Mouse (Mus musculus) left cerebral cortex, adult 2 months (tissue): ENCODE results near the gene Rab7b. TPM values are rescaled to one million over a fixed set of nuclear protein-coding genes. Genes with fewer than 3 reads are reported as not detected.

Experiments
- DNase-seq, 2 experiments: peaks; one replicate each; pipeline ENCODE4 v3.0.0; 2021 to 2022; ENCODE audit warnings: low spot score in 2 of 2, mixed read lengths in 1 of 2; ENCODE audit errors: extremely low spot score in 1 of 2
- H3K27ac ChIP-seq: fragments of 200-600 bp; 2 replicates; pipeline ENCODE4 v1.8.1; 2022
- H3K4me3 ChIP-seq: fragments of 200-600 bp; 2 replicates; pipeline ENCODE4 v1.8.1; 2022
- CTCF ChIP-seq: fragments of 200-600 bp; IDR thresholded peaks from 2 replicates; pipeline ENCODE4 v1.8.1; 2022; ENCODE audit warnings: antibody characterized with exemption, mild to moderate bottlenecking, moderate library complexity
- intact Hi-C: fragments of 180-260 bp; cut with DNase I; formaldehyde crosslinking; loops from one replicate; pipeline ENCODE4 v1.15.1; 2025
- long read RNA-seq, 2 experiments: library from polyadenylated mRNA; stranded (forward); transcript quantifications; one replicate each; pipeline ENCODE4 v2.0.0; 2021; ENCODE audit warnings: borderline mapping rate in 2 of 2
- total RNA-seq, 2 experiments: library from RNA; stranded (reverse); gene quantifications; 2 replicates each; pipeline ENCODE4 v1.2.3; 2021

Gene Rab7b
- total RNA-seq, result 1 to 10 TPM; 1.6 to 1.9 TPM
- long read RNA-seq, experiment 1, partial matches to known transcripts, result 0 of 2 reads
- long read RNA-seq, experiment 1, other reads (novel, unspliced or antisense), result 1 of 2 reads
- long read RNA-seq, experiment 2, full-length matches to known transcripts, result 1 of 2 reads
- long read RNA-seq, experiment 2, partial matches to known transcripts, result 0 of 2 reads
- long read RNA-seq, experiment 2, other reads (novel, unspliced or antisense), result 1 of 2 reads

DNA sequence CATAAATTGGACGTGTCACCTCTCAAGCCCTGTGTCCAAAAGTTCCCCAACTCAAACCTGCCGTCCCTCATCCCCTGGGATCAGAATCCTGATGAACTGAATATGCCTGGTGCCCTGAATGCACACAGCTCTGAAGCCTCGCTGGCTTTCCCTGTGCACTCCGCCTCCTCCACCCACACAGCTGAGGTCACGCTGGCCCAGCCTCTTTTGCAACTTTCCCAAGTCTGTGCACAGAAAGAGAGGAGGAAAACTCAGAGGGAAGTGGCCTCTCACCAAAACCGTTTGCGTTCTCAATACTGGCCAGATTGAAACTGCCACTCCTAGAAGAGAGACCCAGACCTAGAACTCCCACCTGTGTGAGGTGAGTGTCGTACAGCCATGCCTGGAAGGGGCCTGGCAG, at the start of gene Rab7b:
Gene Rab7b (plus strand): TSS at position 221 of the 400 bp plus-strand sequence.
- no peak for DNase-seq
- no peak for TF ChIP-seq CTCF
- H3K4me3 ChIP-seq, result no peak within 1 kb of the TSS
- intact Hi-C loops, result no loop called here
- H3K27ac ChIP-seq, result no peak within 1 kb of the TSS

DNA sequence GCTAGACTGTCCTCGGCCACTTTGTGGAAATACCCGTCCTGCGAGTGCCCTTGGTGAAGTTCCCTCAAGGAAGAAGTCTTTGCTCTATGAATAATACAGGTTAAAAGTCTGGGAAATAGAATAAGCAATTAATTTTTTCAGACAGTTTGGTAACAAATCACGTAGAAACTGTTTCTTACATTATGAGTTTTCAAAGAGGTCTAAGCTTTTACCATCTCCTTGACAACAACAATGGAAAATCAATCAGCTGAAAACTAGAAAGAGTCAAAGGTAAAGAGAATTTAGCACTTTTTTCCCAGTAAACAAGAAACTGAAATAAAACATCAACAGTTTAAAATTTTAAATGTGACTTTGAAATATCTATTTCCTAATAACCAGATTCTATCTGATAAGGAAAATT, 48.4 kb upstream of the Rab7b start:
- TF ChIP-seq CTCF, result no peak
- DNase-seq, result no peak
- intact Hi-C loops, result no loop called here
- H3K27ac ChIP-seq, result no peak overlapping the region
- H3K4me3 ChIP-seq, result no peak overlapping the region

DNA sequence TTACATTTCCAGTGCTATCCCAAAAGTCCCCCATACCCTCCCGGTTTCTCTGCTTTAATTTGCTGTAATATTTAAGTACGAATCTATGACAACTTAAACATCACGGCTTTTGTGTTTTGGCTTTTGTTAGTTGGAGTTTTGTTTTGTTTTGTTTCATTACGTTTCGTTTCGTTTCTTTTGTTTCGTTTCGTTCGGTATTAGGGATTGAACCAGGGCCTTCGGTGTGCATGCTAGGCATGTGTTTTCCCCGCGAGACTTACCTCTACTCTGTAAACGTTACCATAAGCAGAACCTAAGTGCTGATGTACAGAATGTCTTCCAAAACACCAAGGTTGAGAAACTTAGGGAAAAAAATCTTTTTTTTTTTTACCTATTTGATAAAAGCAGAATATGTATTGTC, 46.9 kb upstream of the Rab7b start:
- no peak overlapping the region for H3K27ac ChIP-seq

DNA sequence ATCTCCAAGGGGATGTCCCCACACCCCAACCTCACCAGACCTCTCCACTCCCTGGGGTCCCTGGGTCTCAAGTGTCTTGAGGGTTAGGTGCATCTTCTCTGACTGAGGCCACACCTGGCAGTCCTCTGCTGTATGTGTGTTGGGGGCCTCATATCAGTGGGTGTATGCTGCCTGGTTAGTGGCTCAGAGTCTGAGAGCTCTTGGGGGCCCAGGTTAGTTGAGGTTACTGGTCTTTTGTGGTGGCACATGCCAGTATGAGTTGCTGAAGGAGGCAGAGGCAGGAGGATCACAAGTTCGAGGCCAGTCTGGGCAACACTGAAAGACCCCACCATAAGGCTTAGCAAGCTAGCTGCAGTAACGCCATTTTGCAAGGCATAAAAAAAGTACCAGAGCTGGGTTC, 46.2 kb upstream of the Rab7b start:
- Histone ChIP-seq H3K4me3 (no peak overlapping the region), H3K27ac (no peak overlapping the region)
- intact Hi-C loops, result no loop called here
- TF ChIP-seq CTCF, result no peak
- no peak for DNase-seq

More for the DNA sequence above, 46.9 kb upstream of the Rab7b start:
- TF ChIP-seq CTCF, result no peak
- DNase-seq, result no peak
- H3K4me3 ChIP-seq, result no peak overlapping the region
- intact Hi-C loops, result no loop called here

DNA sequence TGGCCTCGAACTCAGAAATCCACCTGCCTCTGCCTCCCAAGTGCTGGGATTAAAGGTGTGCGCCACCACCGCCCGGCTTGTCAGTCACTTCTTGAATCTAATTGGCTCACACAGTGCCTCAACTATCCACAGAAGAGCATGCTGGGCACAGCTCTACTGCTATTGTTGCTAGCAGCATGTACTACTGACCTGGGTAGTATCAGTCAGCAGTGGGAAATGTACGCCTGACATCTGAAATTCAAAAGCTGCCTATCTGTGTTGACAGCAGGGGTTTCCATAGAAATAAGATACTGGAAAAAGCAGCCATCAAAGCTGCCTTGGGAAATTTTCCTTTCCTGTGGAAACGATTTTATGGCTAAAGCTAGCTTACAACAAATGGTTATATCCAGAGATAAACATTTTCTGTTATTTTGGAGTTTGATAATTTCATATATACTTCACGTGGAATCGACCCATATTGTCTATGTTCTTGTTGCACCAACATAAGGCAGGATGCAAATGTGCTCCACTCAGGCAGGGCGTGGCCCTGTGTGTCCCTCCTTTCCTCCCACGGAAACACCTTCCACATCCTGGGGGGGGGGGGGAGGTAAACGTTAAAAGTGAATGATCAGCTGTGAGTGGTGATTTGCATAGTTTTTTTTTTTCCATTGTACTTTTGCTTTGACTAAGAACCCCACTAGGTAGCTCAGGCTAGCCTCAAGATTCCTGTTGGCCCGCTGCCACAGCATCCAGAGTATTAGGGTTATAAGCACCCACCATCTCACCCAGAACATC, 35.6 kb upstream of the Rab7b start:
- intact Hi-C loops, result no loop called here
- H3K27ac ChIP-seq, result no peak overlapping the region
- no peak overlapping the region for H3K4me3 ChIP-seq
- DNase-seq, result no peak
- TF ChIP-seq CTCF, result no peak

DNA sequence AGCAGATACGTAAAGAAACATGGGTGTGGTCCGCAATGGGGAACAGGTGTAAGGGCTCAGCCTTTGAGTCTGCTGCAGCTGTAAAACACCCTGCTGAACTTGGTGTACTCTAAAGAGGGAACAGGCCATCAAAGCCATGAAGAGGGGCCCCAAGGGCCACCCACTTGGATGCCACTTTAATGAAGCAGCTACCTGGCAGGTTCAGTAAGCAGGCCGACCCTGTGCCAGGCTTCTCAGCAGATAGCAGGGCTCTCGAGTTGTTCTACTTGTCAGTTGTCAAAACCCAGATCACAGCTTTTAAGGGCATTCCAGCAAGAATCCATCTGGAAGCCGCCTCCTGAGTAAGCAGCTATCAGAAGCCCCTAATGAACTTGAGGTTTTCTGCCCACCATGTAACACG, 32.9 kb upstream of the Rab7b start:
- no peak overlapping the region for H3K4me3 ChIP-seq
- no peak for DNase-seq
- intact Hi-C loops, result loop anchor here (5.0 kb wide), 2 partner anchors 108 to 363 kb away; no protein-coding TSS in a partner anchor
- no peak for TF ChIP-seq CTCF
- H3K27ac ChIP-seq, result no peak overlapping the region

DNA sequence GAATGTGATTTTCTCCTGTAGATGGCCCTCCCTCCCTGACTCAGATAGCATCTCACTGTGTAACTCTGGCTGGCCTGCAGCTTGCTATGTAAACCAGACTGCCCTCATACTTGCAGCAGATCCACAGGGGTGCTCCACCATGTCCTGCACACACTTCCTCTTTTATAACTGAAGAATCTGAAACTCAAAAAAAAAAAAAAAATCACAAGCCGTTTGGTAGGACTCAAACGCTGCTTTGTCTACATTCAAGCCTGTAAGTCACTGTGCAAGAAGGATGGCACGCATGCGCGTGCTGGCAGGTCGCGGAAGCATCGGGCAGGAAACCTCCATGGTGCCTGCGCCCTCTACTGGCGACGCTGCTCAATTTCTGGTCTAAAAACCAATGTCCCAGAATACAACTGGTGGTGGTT, 30.5 kb upstream of the Rab7b start:
- intact Hi-C loops, result loop anchor here (1.0 to 5.0 kb wide), 3 partner anchors 45 to 366 kb away; no protein-coding TSS in a partner anchor
- peak; percentile 88 for DNase-seq
- Histone ChIP-seq H3K27ac (peak overlapping the region; percentile 85), H3K4me3 (peak overlapping the region; percentile 28)
- TF ChIP-seq CTCF, result peak; percentile 94

DNA sequence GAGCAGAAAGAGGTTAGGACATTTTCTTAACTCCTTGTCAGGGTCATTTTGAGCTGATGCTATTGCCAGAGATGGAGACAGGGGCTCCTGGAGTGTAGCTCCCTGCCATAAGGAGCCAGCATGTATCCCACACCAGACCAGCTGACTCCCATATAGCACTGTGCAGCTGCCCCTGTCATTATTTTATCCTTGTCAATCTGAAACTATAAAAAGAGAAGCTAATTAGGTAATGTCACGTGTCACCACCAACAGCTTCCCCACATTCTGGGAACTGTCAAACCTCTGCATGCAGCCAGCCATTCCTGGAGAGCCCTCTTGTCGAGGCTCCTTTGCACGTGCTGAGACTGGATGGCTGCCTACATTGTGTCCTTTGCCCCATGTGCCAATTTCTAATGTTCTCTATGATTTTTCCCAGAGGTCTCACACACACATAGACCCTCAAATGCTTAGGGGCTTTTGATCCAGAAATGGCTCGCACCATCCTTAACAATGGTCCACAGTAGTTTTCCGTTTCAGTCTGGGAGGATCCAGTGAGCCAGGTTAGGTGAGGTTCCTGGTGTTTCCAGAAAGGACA, 28.9 kb upstream of the Rab7b start:
- DNase-seq, result no peak
- intact Hi-C loops, result loop anchor here (5.0 kb wide), 2 partner anchors 112 to 367 kb away; no protein-coding TSS in a partner anchor
- no peak overlapping the region for H3K4me3 ChIP-seq

DNA sequence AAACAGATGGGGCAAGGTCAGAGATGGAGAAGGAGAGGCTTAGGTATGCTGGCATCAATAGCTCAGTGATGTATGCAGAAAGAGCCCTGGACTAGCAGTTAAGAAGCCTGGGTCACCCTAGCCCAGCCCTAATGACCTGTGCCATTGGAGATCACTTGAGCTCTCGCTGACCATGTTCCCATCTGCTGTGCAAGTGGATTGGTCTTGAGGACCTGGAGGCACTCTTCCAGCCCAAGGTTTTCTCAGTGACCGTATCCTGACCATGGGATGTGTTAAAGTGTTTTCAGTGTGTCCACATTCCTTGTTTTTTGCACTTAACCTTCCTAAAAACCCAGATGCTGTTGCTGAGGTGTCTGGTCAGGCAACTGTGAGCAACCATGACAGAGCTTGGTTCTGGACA, 28.2 kb upstream of the Rab7b start:
- DNase-seq, result no peak
- Histone ChIP-seq H3K27ac (no peak overlapping the region), H3K4me3 (no peak overlapping the region)
- no peak for TF ChIP-seq CTCF
- intact Hi-C loops, result no loop called here

More for the DNA sequence above, 28.9 kb upstream of the Rab7b start:
- TF ChIP-seq CTCF, result no peak
- no peak overlapping the region for H3K27ac ChIP-seq

DNA sequence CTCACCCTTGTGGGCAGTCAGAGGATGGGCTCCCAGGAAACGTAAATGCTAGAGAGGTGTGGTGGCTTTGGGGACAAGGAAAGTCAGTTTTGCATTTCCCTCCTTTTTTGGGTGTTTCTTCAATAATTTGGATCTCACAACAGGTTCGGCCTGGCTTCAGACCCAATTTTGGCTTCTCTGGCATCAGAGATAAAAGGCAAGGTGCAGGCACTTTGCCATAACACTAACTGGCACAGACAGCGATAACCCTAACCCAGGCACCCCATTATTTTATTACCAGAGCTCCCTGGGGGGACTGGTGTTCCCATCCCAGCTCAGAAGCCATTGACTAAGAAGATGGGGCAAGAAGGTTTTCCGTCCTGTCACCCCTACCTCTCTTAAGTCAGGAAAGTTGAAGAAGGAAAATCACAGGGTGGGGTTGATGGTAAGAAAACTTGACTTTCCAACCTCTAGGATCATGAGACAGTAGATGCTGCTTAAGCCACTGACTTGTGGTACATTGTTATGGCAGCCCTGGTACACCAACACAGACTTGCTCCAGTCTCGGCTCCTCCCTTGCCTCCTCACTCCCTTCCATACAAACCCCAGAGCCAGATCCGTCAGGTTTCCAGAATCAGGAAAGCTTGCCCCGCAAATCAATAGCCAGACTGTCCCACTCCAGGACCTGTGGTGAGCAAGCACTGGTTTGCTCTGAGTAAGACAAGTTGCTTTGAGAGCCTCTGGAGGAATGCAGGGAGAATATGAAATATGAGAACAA, 27.6 kb upstream of the Rab7b start:
- Histone ChIP-seq H3K27ac (no peak overlapping the region), H3K4me3 (no peak overlapping the region)
- TF ChIP-seq CTCF, result no peak
- intact Hi-C loops, result no loop called here
- no peak for DNase-seq

DNA sequence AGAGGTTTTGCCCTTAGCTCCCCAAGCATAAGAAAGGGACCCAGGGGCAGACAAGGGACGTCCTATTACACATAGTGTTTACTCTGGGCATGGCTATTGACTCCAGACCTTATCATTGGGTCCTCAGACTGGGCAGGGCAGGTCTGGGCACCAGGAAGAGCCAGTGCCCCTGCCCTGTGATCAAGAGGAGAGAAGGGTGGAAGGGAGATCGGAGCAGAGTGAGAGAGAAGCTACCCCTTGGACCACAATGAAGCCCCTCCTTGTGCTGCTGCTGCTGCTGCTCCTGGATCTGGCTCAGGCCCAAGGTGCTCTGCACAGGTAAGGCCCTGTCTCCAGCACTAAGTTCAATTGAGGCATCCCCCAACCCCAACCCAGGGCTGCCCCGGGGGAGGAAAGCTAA, 26.7 kb upstream of the Rab7b start:
- no peak for TF ChIP-seq CTCF
- intact Hi-C loops, result no loop called here
- DNase-seq, result no peak
- Histone ChIP-seq H3K4me3 (no peak overlapping the region), H3K27ac (no peak overlapping the region)
